Mouse (Mus musculus): Measurements from ENCODE around the gene Sipa1l3. TPM values are rescaled to one million over a fixed set of nuclear protein-coding genes. Genes with fewer than 3 reads are reported as not detected.

Gene Sipa1l3
- polyA plus RNA-seq, 1 experiment from 2014 or later: 15.6 TPM

GRCm38 (mm10) chr7:29418231-29418630 lies 100.2 kb downstream of the Sipa1l3 start:
- 52% methylated on average over 6 of the region's 6 CpGs for WGBS
- no peaks in the 10 kb centered on the region for H3K36me3 ChIP-seq (ENCODE audit: control insufficient read depth, insufficient read depth, low read length)
- no peak overlapping the region for H3K4me3 ChIP-seq (ENCODE audit: low read depth, low read length)
- H3K27ac ChIP-seq (replicated peaks; ENCODE audit: low read depth, low read length): no peak overlapping the region
- H3K9me3 ChIP-seq (ENCODE audit: control insufficient read depth, low read length): no peaks in the 10 kb centered on the region
- H3K4me1 ChIP-seq (ENCODE audit: control insufficient read depth, insufficient read depth, low read length): peaks cover 7% of the 10 kb centered on the region; the same call in 1 of the 2 replicates
- H3K4me2 ChIP-seq (ENCODE audit: low read depth, low read length): no peak overlapping the region
- ATAC-seq (ENCODE audit: low read depth): no peak
- H3K27me3 ChIP-seq (replicated peaks; ENCODE audit: control insufficient read depth, insufficient read depth, low read length): no peaks in the 10 kb centered on the region
- no peak overlapping the region for H3K9ac ChIP-seq (ENCODE audit: low read depth, low read length)
- DNase-seq (ENCODE audit: low spot score): no peak

GRCm38 (mm10) chr7:29417332-29418069 lies 100.9 kb downstream of the Sipa1l3 start:
- H3K27ac ChIP-seq (replicated peaks; ENCODE audit: low read depth, low read length): no peak overlapping the region
- DNase-seq (ENCODE audit: low spot score) (no peak), ATAC-seq (ENCODE audit: low read depth) (no peak)
- peaks cover 7% of the 10 kb centered on the region; the same call in 1 of the 2 replicates for H3K4me1 ChIP-seq (ENCODE audit: control insufficient read depth, insufficient read depth, low read length)
- no peaks in the 10 kb centered on the region for H3K9me3 ChIP-seq (ENCODE audit: control insufficient read depth, low read length)
- H3K36me3 ChIP-seq (ENCODE audit: control insufficient read depth, insufficient read depth, low read length): no peaks in the 10 kb centered on the region
- no peak overlapping the region for H3K4me3 ChIP-seq (ENCODE audit: low read depth, low read length)
- no peak overlapping the region for H3K9ac ChIP-seq (ENCODE audit: low read depth, low read length)
- 43% methylated on average over 8 of the region's 8 CpGs for WGBS
- no peak overlapping the region for H3K4me2 ChIP-seq (ENCODE audit: low read depth, low read length)
- H3K27me3 ChIP-seq (replicated peaks; ENCODE audit: control insufficient read depth, insufficient read depth, low read length): no peaks in the 10 kb centered on the region

- no peak overlapping the region for H3K9ac ChIP-seq (ENCODE audit: low read depth, low read length)
- no peaks in the 10 kb centered on the region for H3K27me3 ChIP-seq (replicated peaks; ENCODE audit: control insufficient read depth, insufficient read depth, low read length)
- no peaks in the 10 kb centered on the region for H3K9me3 ChIP-seq (ENCODE audit: control insufficient read depth, low read length)
- no peak overlapping the region for H3K4me2 ChIP-seq (ENCODE audit: low read depth, low read length)
- H3K4me1 ChIP-seq (ENCODE audit: control insufficient read depth, insufficient read depth, low read length): peaks cover 10% of the 10 kb centered on the region
- DNase-seq (ENCODE audit: low spot score): no peak
- 52% methylated on average over 2 of the region's 2 CpGs for WGBS
- ATAC-seq (ENCODE audit: low read depth): no peak
- no peak overlapping the region for H3K27ac ChIP-seq (replicated peaks; ENCODE audit: low read depth, low read length)
- no peaks in the 10 kb centered on the region for H3K36me3 ChIP-seq (ENCODE audit: control insufficient read depth, insufficient read depth, low read length)
- H3K4me3 ChIP-seq (ENCODE audit: low read depth, low read length): no peak overlapping the region
Measured at GRCm38 (mm10) chr7:29416906-29417305, 101.5 kb downstream of the Sipa1l3 start.

- Histone ChIP-seq H3K9ac (ENCODE audit: low read depth, low read length) (no peak overlapping the region), H3K27me3 (replicated peaks; ENCODE audit: control insufficient read depth, insufficient read depth, low read length) (no peaks in the 10 kb centered on the region), H3K4me1 (ENCODE audit: control insufficient read depth, insufficient read depth, low read length) (peaks cover 17% of the 10 kb centered on the region), H3K27ac (replicated peaks; ENCODE audit: low read depth, low read length) (peak overlapping the region; percentile 24; the same call in 1 of the 2 replicates), H3K36me3 (ENCODE audit: control insufficient read depth, insufficient read depth, low read length) (no peaks in the 10 kb centered on the region), H3K9me3 (ENCODE audit: control insufficient read depth, low read length) (no peaks in the 10 kb centered on the region), H3K4me3 (ENCODE audit: low read depth, low read length) (no peak overlapping the region), H3K4me2 (ENCODE audit: low read depth, low read length) (no peak overlapping the region)
- no peak for DNase-seq (ENCODE audit: low spot score)
- no peak for ATAC-seq (ENCODE audit: low read depth)
- 47% methylated on average over 7 of the region's 8 CpGs for WGBS
Measured at GRCm38 (mm10) chr7:29411838-29412580, 106.4 kb downstream of the Sipa1l3 start.

- DNase-seq (ENCODE audit: low spot score): peak; percentile 69
- H3K27ac ChIP-seq (replicated peaks; ENCODE audit: low read depth, low read length): peak overlapping the region; percentile 34; the same call in 1 of the 2 replicates
- WGBS: 23% methylated on average over 4 of the region's 4 CpGs
Measured at GRCm38 (mm10) chr7:29411216-29411816, 107.1 kb downstream of the Sipa1l3 start.

GRCm38 (mm10) chr7:29410402-29410801 lies 108.0 kb downstream of the Sipa1l3 start:
- no peak overlapping the region for H3K4me2 ChIP-seq (ENCODE audit: low read depth, low read length)
- H3K4me3 ChIP-seq (ENCODE audit: low read depth, low read length): no peak overlapping the region
- DNase-seq (ENCODE audit: low spot score): no peak
- H3K9ac ChIP-seq (ENCODE audit: low read depth, low read length): no peak overlapping the region
- no peaks in the 10 kb centered on the region for H3K9me3 ChIP-seq (ENCODE audit: control insufficient read depth, low read length)
- H3K27me3 ChIP-seq (replicated peaks; ENCODE audit: control insufficient read depth, insufficient read depth, low read length): no peaks in the 10 kb centered on the region
- peaks cover 17% of the 10 kb centered on the region for H3K4me1 ChIP-seq (ENCODE audit: control insufficient read depth, insufficient read depth, low read length)
- no peaks in the 10 kb centered on the region for H3K36me3 ChIP-seq (ENCODE audit: control insufficient read depth, insufficient read depth, low read length)
- no peak overlapping the region for H3K27ac ChIP-seq (replicated peaks; ENCODE audit: low read depth, low read length)
- 61% methylated on average over 6 of the region's 8 CpGs for WGBS
- ATAC-seq (ENCODE audit: low read depth): no peak; the same call in 1 of the 2 replicates

More at GRCm38 (mm10) chr7:29411216-29411816, 107.1 kb downstream of the Sipa1l3 start:
- no peak overlapping the region for H3K9ac ChIP-seq (ENCODE audit: low read depth, low read length)
- no peaks in the 10 kb centered on the region for H3K27me3 ChIP-seq (replicated peaks; ENCODE audit: control insufficient read depth, insufficient read depth, low read length)
- peak; percentile 71; the same call in 1 of the 2 replicates for ATAC-seq (ENCODE audit: low read depth)
- no peak overlapping the region for H3K4me3 ChIP-seq (ENCODE audit: low read depth, low read length)
- no peaks in the 10 kb centered on the region for H3K36me3 ChIP-seq (ENCODE audit: control insufficient read depth, insufficient read depth, low read length)
- no peaks in the 10 kb centered on the region for H3K9me3 ChIP-seq (ENCODE audit: control insufficient read depth, low read length)
- H3K4me1 ChIP-seq (ENCODE audit: control insufficient read depth, insufficient read depth, low read length): peaks cover 17% of the 10 kb centered on the region
- no peak overlapping the region for H3K4me2 ChIP-seq (ENCODE audit: low read depth, low read length)

- Histone ChIP-seq H3K27me3 (replicated peaks; ENCODE audit: control insufficient read depth, insufficient read depth, low read length) (no peaks in the 10 kb centered on the region), H3K36me3 (ENCODE audit: control insufficient read depth, insufficient read depth, low read length) (no peaks in the 10 kb centered on the region), H3K4me1 (ENCODE audit: control insufficient read depth, insufficient read depth, low read length) (peaks cover 13% of the 10 kb centered on the region), H3K4me2 (ENCODE audit: low read depth, low read length) (no peak overlapping the region), H3K4me3 (ENCODE audit: low read depth, low read length) (no peak overlapping the region), H3K9me3 (ENCODE audit: control insufficient read depth, low read length) (no peaks in the 10 kb centered on the region), H3K9ac (ENCODE audit: low read depth, low read length) (no peak overlapping the region), H3K27ac (replicated peaks; ENCODE audit: low read depth, low read length) (no peak overlapping the region)
- 87% methylated on average over 4 of the region's 4 CpGs for WGBS
- no peak for DNase-seq (ENCODE audit: low spot score)
- ATAC-seq (ENCODE audit: low read depth): no peak
Measured at GRCm38 (mm10) chr7:29406855-29407254, 111.6 kb downstream of the Sipa1l3 start.

GRCm38 (mm10) chr7:29404126-29404525 lies 114.3 kb downstream of the Sipa1l3 start:
- no peak overlapping the region for H3K4me3 ChIP-seq (ENCODE audit: low read depth, low read length)
- no peak for DNase-seq (ENCODE audit: low spot score)
- H3K27me3 ChIP-seq (replicated peaks; ENCODE audit: control insufficient read depth, insufficient read depth, low read length): no peaks in the 10 kb centered on the region
- no peak overlapping the region for H3K4me2 ChIP-seq (ENCODE audit: low read depth, low read length)
- no peaks in the 10 kb centered on the region for H3K9me3 ChIP-seq (ENCODE audit: control insufficient read depth, low read length)
- no peak overlapping the region for H3K27ac ChIP-seq (replicated peaks; ENCODE audit: low read depth, low read length)
- H3K36me3 ChIP-seq (ENCODE audit: control insufficient read depth, insufficient read depth, low read length): peaks cover 23% of the 10 kb centered on the region
- no peak for ATAC-seq (ENCODE audit: low read depth)
- H3K9ac ChIP-seq (ENCODE audit: low read depth, low read length): no peak overlapping the region
- WGBS: 91% methylated on average over 2 of the region's 2 CpGs
- H3K4me1 ChIP-seq (ENCODE audit: control insufficient read depth, insufficient read depth, low read length): no peaks in the 10 kb centered on the region

All from embryonic facial prominence, embryonic 14.5 days (tissue).